Mouse (Mus musculus) kidney, postnatal 0 days (tissue): ENCODE results near the gene Unc13d. TPM values are rescaled to one million over a fixed set of nuclear protein-coding genes. Genes with fewer than 3 reads are reported as not detected.

Experiments
- ATAC-seq: fragments of 200-750 bp; cut with Nextera tagmentation; replicated peaks from 2 replicates; pipeline ENCODE4 v1.8.0; 2017; ENCODE audit warnings: low read depth, moderate number of reproducible peaks, moderate TSS enrichment, moderate library complexity; ENCODE audit not compliant: low FRiP score
- DNase-seq: peaks from one replicate; pipeline ENCODE4 v3.0.0-alpha.2; 2016; ENCODE audit warnings: low spot score
- H3K27ac ChIP-seq: fragments of 300-500 bp; sonication (generic); 2 replicates; pipeline ENCODE4 v1.5.1; 2014; ENCODE audit warnings: mild to moderate bottlenecking
- H3K27me3 ChIP-seq: fragments of 300-500 bp; sonication (generic); 2 replicates; pipeline ENCODE4 v1.6.1; 2014; ENCODE audit warnings: low read length, mixed read lengths; ENCODE audit not compliant: insufficient read depth
- H3K36me3 ChIP-seq: fragments of 300-500 bp; sonication (generic); 2 replicates; pipeline ENCODE4 v1.6.1; 2014; ENCODE audit warnings: low read length, mixed read lengths; ENCODE audit not compliant: insufficient read depth
- H3K4me1 ChIP-seq: fragments of 300-500 bp; sonication (generic); replicated peaks from 2 replicates; pipeline ENCODE4 v1.6.1; 2014; ENCODE audit warnings: antibody characterized with exemption, low read length, mixed read lengths; ENCODE audit not compliant: insufficient read depth
- H3K4me2 ChIP-seq: fragments of 300-500 bp; sonication (generic); 2 replicates; pipeline ENCODE4 v1.6.1; 2014; ENCODE audit warnings: mild to moderate bottlenecking, low read length, moderate library complexity, mixed read lengths
- H3K4me3 ChIP-seq: fragments of 300-500 bp; sonication (generic); replicated peaks from 2 replicates; pipeline ENCODE4 v1.5.1; 2014; ENCODE audit warnings: low read depth, low read length
- H3K9ac ChIP-seq: fragments of 300-500 bp; sonication (generic); 2 replicates; pipeline ENCODE4 v1.6.1; 2014; ENCODE audit warnings: low read depth, low read length
- H3K9me3 ChIP-seq: fragments of 300-500 bp; sonication (generic); replicated peaks from 2 replicates; pipeline ENCODE4 v1.6.1; 2016; ENCODE audit warnings: low read length, inconsistent platforms, mixed read lengths
- CTCF ChIP-seq: IDR thresholded peaks from 2 replicates; pipeline ENCODE4 v1.5.1; 2016; ENCODE audit warnings: antibody characterized with exemption, low read depth, mild to moderate bottlenecking, moderate library complexity
- WGBS: fragments of 180-500 bp; shearing (Covaris S2); extraction: QIAGEN DNeasy Blood & Tissue Kit; methylation state at CpG from one replicate; pipeline ENCODE4 v1.1.7; 2014; 5-methylcytosine and 5-hydroxymethylcytosine counted together
- polyA plus RNA-seq: library from polyadenylated mRNA; unstranded; fragments of >200 nt; fragmentation: Nextera tagmentation; extraction: Ambion mirVana; gene quantifications from 2 replicates; pipeline ENCODE4 v1.2.1, GENCODE M21; 2015

Unc13d gene
- polyA plus RNA-seq, 1 experiment from 2014 or later, result 0.54 TPM

DNA sequence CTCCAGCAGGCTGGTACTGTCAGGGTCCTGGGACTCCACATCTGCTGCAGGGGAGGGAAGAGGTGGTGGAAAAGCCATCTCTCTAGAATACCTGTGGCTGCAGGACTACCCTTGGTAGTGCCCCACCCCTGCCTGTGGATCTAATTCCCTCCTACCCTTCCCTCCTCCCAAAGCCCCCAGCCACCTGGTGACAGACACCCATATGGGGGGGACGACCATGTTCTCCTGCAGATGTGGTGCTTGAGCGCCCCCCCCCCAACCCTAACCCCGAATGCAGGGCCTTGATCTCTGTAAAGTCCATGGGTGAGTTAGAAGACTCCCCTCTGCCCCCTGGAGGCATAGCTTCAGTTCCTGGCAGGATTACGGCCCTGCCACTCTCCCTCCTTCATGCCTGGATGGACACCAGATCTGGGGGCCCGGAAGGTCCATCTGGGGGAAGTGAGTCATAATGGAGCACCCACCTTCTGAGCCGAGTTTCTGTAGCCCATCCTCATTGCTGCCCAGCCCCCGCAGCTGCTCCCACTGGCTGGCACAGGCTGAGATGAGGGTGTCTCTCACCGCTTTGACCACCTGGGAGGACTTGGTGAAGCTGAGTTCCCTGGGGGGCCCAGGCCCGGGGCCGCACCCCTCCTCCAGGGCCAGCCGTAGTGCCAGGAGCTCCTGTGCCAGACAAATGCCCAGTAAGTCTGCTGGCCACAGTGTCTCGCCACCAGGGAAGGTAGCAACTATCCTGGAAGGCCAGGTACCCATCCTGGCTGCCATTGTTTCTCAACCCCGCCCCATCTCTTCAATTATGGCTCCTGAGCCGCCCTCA is 29.4 kb upstream of the Unc13d start:
- whole genome bisulfite sequencing, result 22% methylated on average over 14 of the region's 14 CpGs
- peak overlapping the region; percentile 84 for H3K4me2 ChIP-seq

DNA sequence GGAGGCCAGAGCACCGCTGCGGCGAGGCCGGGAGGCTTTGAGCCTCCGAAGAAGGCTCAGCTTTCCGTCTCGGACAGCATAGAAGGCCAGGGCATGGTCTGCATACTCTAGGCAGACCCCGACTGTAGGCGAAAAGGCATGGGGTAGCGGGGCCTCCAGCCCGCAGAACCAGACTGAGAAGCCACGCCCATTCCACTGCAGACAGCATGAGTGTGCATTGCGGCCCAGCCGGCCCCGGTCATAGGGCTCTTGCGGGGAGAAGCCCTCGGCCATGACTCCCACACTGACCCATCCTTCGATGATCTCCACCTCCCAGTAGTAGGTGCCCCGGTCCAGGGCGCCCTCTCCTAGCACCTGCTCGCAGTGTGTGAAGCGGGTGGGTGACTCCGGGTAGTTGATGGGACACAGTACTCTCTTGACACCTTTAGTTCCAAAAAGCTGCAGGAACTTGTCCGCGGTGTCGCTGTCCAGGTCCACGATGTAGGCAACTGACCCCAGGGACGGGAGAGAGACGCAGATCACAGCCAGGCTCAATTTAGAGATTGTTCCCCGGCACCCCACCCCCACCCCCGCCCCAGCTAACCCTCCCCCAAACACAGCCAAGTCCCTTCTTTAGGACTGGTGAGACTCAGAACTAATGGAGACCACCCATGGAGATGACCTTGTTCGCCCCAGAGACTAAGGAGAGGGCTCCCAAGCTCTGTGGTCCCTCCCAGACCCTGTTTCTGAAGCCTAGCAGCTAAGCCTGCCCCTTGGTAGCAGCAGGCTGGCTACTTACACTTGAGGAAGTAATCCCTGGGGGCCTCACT is 28.6 kb upstream of the Unc13d start:
- H3K36me3 ChIP-seq, result no peaks in the 10 kb centered on the region; the same call in 1 of the 2 replicates
- WGBS, result 23% methylated on average over 32 of the region's 32 CpGs
- TF ChIP-seq CTCF, result no peak
- peak overlapping the region; percentile 84 for H3K4me2 ChIP-seq
- H3K4me1 ChIP-seq, result peaks cover 57% of the 10 kb centered on the region
- ATAC-seq (no peak), DNase-seq (peak; percentile 52)
- no peaks in the 10 kb centered on the region for H3K27me3 ChIP-seq
- H3K4me3 ChIP-seq, result no peak overlapping the region
- peak overlapping the region; percentile 81 for H3K27ac ChIP-seq
- H3K9ac ChIP-seq, result no peak overlapping the region; the same call in 1 of the 2 replicates
- H3K9me3 ChIP-seq, result no peaks in the 10 kb centered on the region

More for the DNA sequence above, 29.4 kb upstream of the Unc13d start:
- no peaks in the 10 kb centered on the region for H3K27me3 ChIP-seq
- H3K27ac ChIP-seq, result peak overlapping the region; percentile 81
- H3K4me1 ChIP-seq, result peaks cover 49% of the 10 kb centered on the region
- H3K4me3 ChIP-seq, result peak overlapping the region; percentile 58
- H3K36me3 ChIP-seq, result no peaks in the 10 kb centered on the region; the same call in 1 of the 2 replicates
- H3K9ac ChIP-seq, result peak overlapping the region; percentile 73; the same call in 1 of the 2 replicates
- H3K9me3 ChIP-seq, result no peaks in the 10 kb centered on the region
- ATAC-seq (no peak), DNase-seq (no peak)
- TF ChIP-seq CTCF, result peak; percentile 48; the same call in 1 of the 2 replicates

DNA sequence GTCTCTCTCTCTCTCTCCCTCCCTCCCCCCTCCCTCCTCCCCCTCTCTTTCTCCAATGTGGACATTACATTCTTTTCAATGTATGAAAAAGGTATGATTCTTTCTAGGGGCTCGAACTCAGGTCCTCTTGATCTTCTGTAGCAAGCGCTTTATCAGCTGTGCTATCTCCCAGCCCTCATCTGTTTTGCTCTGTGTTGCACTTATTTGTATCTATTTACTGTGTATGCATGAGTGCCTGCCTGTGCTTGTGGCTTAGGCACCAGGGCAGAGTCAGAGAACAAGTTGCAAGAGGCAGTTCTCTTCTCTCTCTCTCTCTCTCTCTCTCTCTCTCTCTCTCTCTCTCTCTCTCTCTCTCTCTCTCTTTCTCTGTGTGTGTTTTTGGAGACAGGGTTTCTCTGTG is 27.3 kb upstream of the Unc13d start:
- WGBS, result 81% methylated on average over 2 of the region's 2 CpGs
- Histone ChIP-seq H3K27me3 (no peaks in the 10 kb centered on the region), H3K4me1 (peaks cover 61% of the 10 kb centered on the region), H3K4me3 (no peak overlapping the region), H3K27ac (no peak overlapping the region), H3K9ac (no peak overlapping the region), H3K36me3 (no peaks in the 10 kb centered on the region; the same call in 1 of the 2 replicates), H3K4me2 (no peak overlapping the region), H3K9me3 (no peaks in the 10 kb centered on the region)
- TF ChIP-seq CTCF, result no peak
- DNase-seq (no peak), ATAC-seq (no peak)

DNA sequence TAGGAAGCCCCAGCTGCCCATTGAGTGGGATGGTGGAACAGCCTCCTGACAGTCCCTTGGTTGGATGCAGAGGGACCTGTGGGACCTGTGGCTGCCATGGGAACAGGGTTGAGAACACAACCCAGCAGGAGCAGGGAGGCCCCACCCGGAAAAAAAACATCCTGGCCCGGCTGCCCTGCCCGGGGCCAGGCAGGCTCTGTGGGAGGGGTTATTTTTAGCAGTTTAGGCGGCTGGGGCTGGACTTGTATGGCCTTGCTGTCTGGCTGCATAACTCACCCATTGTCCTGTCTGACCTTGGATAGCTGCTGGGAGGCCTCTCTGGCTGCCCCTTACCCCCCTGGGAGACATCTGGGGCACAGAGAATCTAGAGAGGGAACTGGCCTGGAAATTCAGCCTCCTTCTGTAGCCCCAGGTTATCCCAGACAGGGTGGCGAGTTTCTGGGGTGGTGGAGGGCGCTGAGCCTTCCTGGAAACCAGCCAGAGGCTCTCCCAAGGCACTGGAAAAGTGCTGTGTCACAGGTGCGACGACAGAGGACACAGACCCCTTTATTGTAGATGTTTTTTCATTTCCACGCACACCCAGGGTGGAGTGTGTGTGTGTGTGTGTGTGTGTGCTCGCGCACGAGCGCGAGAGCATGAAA is 26.4 kb upstream of the Unc13d start:
- Histone ChIP-seq H3K4me3 (no peak overlapping the region), H3K9me3 (no peaks in the 10 kb centered on the region), H3K36me3 (no peaks in the 10 kb centered on the region; the same call in 1 of the 2 replicates), H3K4me1 (peaks cover 70% of the 10 kb centered on the region), H3K9ac (peak overlapping the region; percentile 5; the same call in 1 of the 2 replicates), H3K27me3 (no peaks in the 10 kb centered on the region), H3K4me2 (peak overlapping the region; percentile 1; the same call in 1 of the 2 replicates), H3K27ac (peak overlapping the region; percentile 83)
- 24% methylated on average over 14 of the region's 14 CpGs for WGBS
- no peak for TF ChIP-seq CTCF
- ATAC-seq, result peak; percentile 53
- peak; percentile 79 for DNase-seq

DNA sequence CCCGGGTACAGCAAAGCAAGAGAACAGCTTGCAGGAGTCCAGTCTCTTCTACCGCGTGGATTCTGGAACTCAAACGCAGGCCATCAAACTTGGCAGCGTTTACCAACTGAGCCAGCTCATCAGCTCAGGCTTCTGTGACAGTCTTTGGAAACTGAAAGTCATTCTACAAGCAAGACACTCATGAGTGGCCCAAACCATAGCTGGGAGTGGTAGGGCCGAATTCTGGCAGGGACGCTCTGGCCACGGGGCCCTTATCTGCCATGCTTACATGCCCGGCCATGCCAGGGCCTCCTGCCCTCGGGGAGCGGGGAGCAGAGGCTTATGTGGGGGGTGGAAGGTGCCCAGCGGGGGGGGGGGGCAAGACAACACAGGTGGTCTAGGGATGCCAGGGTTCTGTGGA is 25.8 kb upstream of the Unc13d start:
- Histone ChIP-seq H3K27me3 (no peaks in the 10 kb centered on the region), H3K4me2 (no peak overlapping the region), H3K4me1 (peaks cover 74% of the 10 kb centered on the region), H3K4me3 (no peak overlapping the region), H3K9me3 (no peaks in the 10 kb centered on the region), H3K9ac (peak overlapping the region; percentile 5; the same call in 1 of the 2 replicates), H3K27ac (peak overlapping the region; percentile 83), H3K36me3 (no peaks in the 10 kb centered on the region; the same call in 1 of the 2 replicates)
- ATAC-seq (no peak), DNase-seq (no peak)
- TF ChIP-seq CTCF, result no peak
- WGBS, result 62% methylated on average over 12 of the region's 12 CpGs

DNA sequence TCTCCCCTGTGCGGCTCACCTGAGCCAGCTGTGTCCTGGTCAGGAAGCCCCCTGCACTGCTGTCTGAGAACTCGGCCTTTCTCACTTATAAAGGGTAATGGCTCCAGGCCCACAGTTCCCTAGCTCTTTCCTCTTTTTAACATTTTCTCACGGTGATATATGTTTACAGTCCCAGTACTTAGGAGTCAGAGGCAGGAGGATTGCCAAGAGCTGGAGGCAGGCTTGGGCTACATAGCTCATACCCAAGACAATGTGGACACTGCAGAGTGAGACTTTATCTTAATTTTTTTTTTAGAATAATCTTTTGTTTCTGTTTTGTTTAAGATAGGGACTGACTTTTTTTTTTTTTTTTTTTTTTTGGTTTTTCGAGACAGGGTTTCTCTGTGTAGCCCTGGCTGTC is 24.7 kb upstream of the Unc13d start:
- Histone ChIP-seq H3K4me1 (peaks cover 68% of the 10 kb centered on the region), H3K4me2 (no peak overlapping the region), H3K36me3 (no peaks in the 10 kb centered on the region; the same call in 1 of the 2 replicates), H3K9ac (no peak overlapping the region; the same call in 1 of the 2 replicates), H3K27me3 (no peaks in the 10 kb centered on the region), H3K4me3 (no peak overlapping the region), H3K27ac (peak overlapping the region; percentile 95), H3K9me3 (no peaks in the 10 kb centered on the region)
- no peak for DNase-seq
- WGBS, result 46% methylated on average over 3 of the region's 4 CpGs
- no peak for ATAC-seq
- TF ChIP-seq CTCF, result no peak
